Mouse (Mus musculus): ENCODE data around the gene Aff3. TPM values are rescaled to one million over a fixed set of nuclear protein-coding genes. Genes with fewer than 3 reads are reported as not detected.
A peak's percentile ranks its signal among the peaks of the same experiment; 100 is the strongest.

Gene Aff3
- total RNA-seq, 2 experiments from 2014 or later, result 82.5 to 111 TPM

- no peak for DNase-seq (ENCODE audit: low spot score in 2 of 2)
- intact Hi-C loops (cut with DNase I), result no loop called here
Observed at GRCm38 (mm10) chr1:38237027-38237787, 427.5 kb downstream of the Aff3 start.

- no peak for DNase-seq (ENCODE audit: low spot score in 2 of 2)
- intact Hi-C loops (cut with DNase I), result no loop called here
Observed at GRCm38 (mm10) chr1:38233121-38233520, 431.6 kb downstream of the Aff3 start.

GRCm38 (mm10) chr1:38230041-38230440 lies 434.7 kb downstream of the Aff3 start:
- no peak for DNase-seq (ENCODE audit: low spot score in 2 of 2)
- intact Hi-C loops (cut with DNase I), result no loop called here

- intact Hi-C loops (cut with DNase I), result no loop called here
- DNase-seq (ENCODE audit: low spot score in 2 of 2), result no peak
Observed at GRCm38 (mm10) chr1:38228806-38229205, 435.9 kb downstream of the Aff3 start.

- intact Hi-C loops (cut with DNase I), result no loop called here
- no peak for DNase-seq (ENCODE audit: low spot score in 2 of 2)
Observed at GRCm38 (mm10) chr1:38225166-38225565, 439.6 kb downstream of the Aff3 start.

GRCm38 (mm10) chr1:38222160-38222559 lies 442.6 kb downstream of the Aff3 start:
- intact Hi-C loops (cut with DNase I), result no loop called here
- DNase-seq (ENCODE audit: low spot score in 2 of 2), result no peak

- intact Hi-C loops (cut with DNase I), result no loop called here
Observed at GRCm38 (mm10) chr1:38221431-38221830, 443.3 kb downstream of the Aff3 start.

GRCm38 (mm10) chr1:38217912-38218795 lies 446.6 kb downstream of the Aff3 start:
- intact Hi-C loops (cut with DNase I), result no loop called here
- no peak for DNase-seq (ENCODE audit: low spot score in 2 of 2)

More at GRCm38 (mm10) chr1:38221431-38221830, 443.3 kb downstream of the Aff3 start:
- DNase-seq (ENCODE audit: low spot score in 2 of 2), result no peak

- intact Hi-C loops (cut with DNase I), result no loop called here
- DNase-seq (ENCODE audit: low spot score in 2 of 2), result no peak
Observed at GRCm38 (mm10) chr1:38217098-38217497, 447.7 kb downstream of the Aff3 start.

- intact Hi-C loops (cut with DNase I), result no loop called here
- DNase-seq (ENCODE audit: low spot score in 2 of 2), result no peak
Observed at GRCm38 (mm10) chr1:38213377-38213776, 451.4 kb downstream of the Aff3 start.

- no peak for DNase-seq (ENCODE audit: low spot score in 2 of 2)
- intact Hi-C loops (cut with DNase I), result no loop called here
Observed at GRCm38 (mm10) chr1:38212386-38212785, 452.4 kb downstream of the Aff3 start.

- no peak for DNase-seq (ENCODE audit: low spot score in 2 of 2)
- intact Hi-C loops (cut with DNase I), result no loop called here
Observed at GRCm38 (mm10) chr1:38202475-38203183, 462.1 kb downstream of the Aff3 start.

- no peak for DNase-seq (ENCODE audit: low spot score in 2 of 2)
- intact Hi-C loops (cut with DNase I), result no loop called here
Observed at GRCm38 (mm10) chr1:38201796-38202195, 463.0 kb downstream of the Aff3 start.

GRCm38 (mm10) chr1:38199669-38200635 lies 464.8 kb downstream of the Aff3 start:
- DNase-seq (ENCODE audit: low spot score in 2 of 2), result peak; percentile 27 to 31
- intact Hi-C loops (cut with DNase I), result no loop called here

- no peak for DNase-seq (ENCODE audit: low spot score in 2 of 2)
- intact Hi-C loops (cut with DNase I), result no loop called here
Observed at GRCm38 (mm10) chr1:38198393-38199029, 466.2 kb downstream of the Aff3 start.

- intact Hi-C loops (cut with DNase I), result no loop called here
- DNase-seq (ENCODE audit: low spot score in 2 of 2), result no peak
Observed at GRCm38 (mm10) chr1:38197145-38197682, 467.5 kb downstream of the Aff3 start.

GRCm38 (mm10) chr1:38195721-38196120 lies 469.0 kb downstream of the Aff3 start:
- no peak for DNase-seq (ENCODE audit: low spot score in 2 of 2)
- intact Hi-C loops (cut with DNase I), result no loop called here

GRCm38 (mm10) chr1:38186227-38186545 lies 478.6 kb downstream of the Aff3 start:
- intact Hi-C loops (cut with DNase I), result loop anchor here (5.0 to 10.0 kb wide), 4 partner anchors 209 to 601 kb away; no protein-coding TSS in a partner anchor
- DNase-seq (ENCODE audit: low spot score in 2 of 2), result no peak
